Mouse (Mus musculus) heart, adult 2 months (tissue): ENCODE measurements around the gene Zfp513. TPM values are rescaled to one million over a fixed set of nuclear protein-coding genes. Genes with fewer than 3 reads are reported as not detected.

Source experiments
- DNase-seq, 2 experiments: peaks; one replicate each; pipeline ENCODE4 v3.0.0; 2021
- H3K27ac ChIP-seq: fragments of 200-600 bp; 2 replicates; pipeline ENCODE4 v1.8.1; 2022
- H3K27me3 ChIP-seq: fragments of 200-500 bp; 2 replicates; pipeline ENCODE4 v1.6.1; 2012; ENCODE audit warnings: mild to moderate bottlenecking, low read length, inconsistent platforms, mixed read lengths; ENCODE audit not compliant: control insufficient read depth, insufficient read depth
- H3K36me3 ChIP-seq: fragments of 200-500 bp; 2 replicates; pipeline ENCODE4 v1.6.1; 2012; ENCODE audit warnings: low read length, inconsistent platforms; ENCODE audit not compliant: control insufficient read depth, insufficient read depth
- H3K4me1 ChIP-seq: fragments of 200-500 bp; 2 replicates; pipeline ENCODE4 v1.6.1; 2011; ENCODE audit warnings: low read length; ENCODE audit not compliant: control insufficient read depth, insufficient read depth
- H3K4me3 ChIP-seq: fragments of 200-600 bp; 2 replicates; pipeline ENCODE4 v1.8.1; 2022
- H3K79me2 ChIP-seq: fragments of 200-500 bp; replicated peaks from 2 replicates; pipeline ENCODE4 v1.6.1; 2012; ENCODE audit warnings: mild to moderate bottlenecking, inconsistent platforms, low read length, moderate library complexity, mixed read lengths; ENCODE audit not compliant: control insufficient read depth, insufficient read depth
- H3K9ac ChIP-seq: fragments of 200-500 bp; 2 replicates; pipeline ENCODE4 v1.6.1; 2012; ENCODE audit warnings: low read depth, mild to moderate bottlenecking, control low read depth, inconsistent platforms, low read length, mixed read lengths
- CTCF ChIP-seq: fragments of 200-600 bp; IDR thresholded peaks from 2 replicates; pipeline ENCODE4 v1.8.1; 2022; ENCODE audit warnings: antibody characterized with exemption, mild to moderate bottlenecking, moderate library complexity
- EP300 ChIP-seq: fragments of 200-500 bp; IDR thresholded peaks from 2 replicates; pipeline ENCODE4 v1.6.1; 2011; ENCODE audit warnings: low read depth, low read length, control low read depth; ENCODE audit not compliant: insufficient read depth
- POLR2A ChIP-seq: fragments of 200-500 bp; IDR thresholded peaks from 2 replicates; pipeline ENCODE4 v1.6.1; 2011; ENCODE audit warnings: mild to moderate bottlenecking, low read depth, low read length, control low read depth; ENCODE audit not compliant: insufficient read depth
- WGBS: fragments of 180-500 bp; shearing (Covaris S2); methylation state at CpG from one replicate; pipeline ENCODE4 v1.1.7; 2018; 5-methylcytosine and 5-hydroxymethylcytosine counted together
- intact Hi-C: fragments of 180-260 bp; cut with DNase I; formaldehyde crosslinking; loops from one replicate; pipeline ENCODE4 v1.15.1; 2025
- long read RNA-seq: library from polyadenylated mRNA; stranded (forward); transcript quantifications from one replicate; pipeline ENCODE4 v2.0.0, GENCODE M21; 2021
- polyA plus RNA-seq: library from polyadenylated mRNA; depleted of rRNA; stranded (reverse); fragments of >200 nt; gene quantifications from 2 replicates; pipeline ENCODE4 v1.2.3, GENCODE M21; 2012; rRNA removed
- total RNA-seq, 2 experiments: library from RNA; stranded (reverse); gene quantifications; 2 replicates each; pipeline ENCODE4 v1.2.3; 2021

The Zfp513 gene
- 1 to 10 TPM; 6.6 to 8.1 TPM for total RNA-seq
- polyA plus RNA-seq: 12.7 and 14.2 TPM in 2 replicates
- long read RNA-seq, transcript Zfp513-202 (4 exons, 2,228 nt): major isoform, 8 of 9 reads
- long read RNA-seq, partial matches to known transcripts: 0 of 9 reads
- long read RNA-seq, other reads (novel, unspliced or antisense): 1 of 9 reads

GRCm38 (mm10) chr5:31201742-31202590, at the start of gene Zfp513:
TSS of gene Zfp513 (minus strand) at chr5:31202303.
- intact Hi-C loops: loop anchor here (2.0 to 10.0 kb wide), 3 partner anchors 19 to 253 kb away; partner anchors contain the start of genes Gtf3c2, Ppm1g and Zfp512
- DNase-seq: peak; percentile 94 to 97
- peak within 1 kb of the TSS; percentile 88 for H3K27ac ChIP-seq
- peak within 1 kb of the TSS; percentile 79 for H3K4me3 ChIP-seq
- peak within 1 kb of the TSS; percentile 73 for H3K9ac ChIP-seq
- no peaks in the 10 kb centered on the region for H3K36me3 ChIP-seq
- 0 out of 2 replicates have a peak, but pooled peaks have one; percentile 7 for TF ChIP-seq CTCF
- peak; percentile 95 for TF ChIP-seq EP300
- TF ChIP-seq POLR2A: peak; percentile 95
- WGBS: under 1% methylated on average over 53 of the region's 53 CpGs
- H3K27me3 ChIP-seq: no peaks in the 10 kb centered on the region
- peaks cover 1% of the 10 kb centered on the region; the same call in 1 of the 2 replicates for H3K4me1 ChIP-seq
- no peaks in the 10 kb centered on the region; the same call in 1 of the 2 replicates for H3K79me2 ChIP-seq

- Histone ChIP-seq H3K27me3 (no peaks in the 10 kb centered on the region), H3K4me3 (no peak within 1 kb of the TSS), H3K9ac (no peak within 1 kb of the TSS), H3K79me2 (no peaks in the 10 kb centered on the region), H3K4me1 (peaks cover 16% of the 10 kb centered on the region), H3K36me3 (peaks cover 18% of the 10 kb centered on the region), H3K27ac (no peak within 1 kb of the TSS)
- TF ChIP-seq EP300: no peak
- no peak for TF ChIP-seq CTCF
- TF ChIP-seq POLR2A: no peak
- intact Hi-C loops: no loop called here
- WGBS: 55% methylated on average over 47 of the region's 47 CpGs
- DNase-seq: no peak
Observed at GRCm38 (mm10) chr5:31251541-31252101, 49.5 kb upstream of the Zfp513 start, which contains the start of gene Krtcap3. TSS of gene Krtcap3 (plus strand) at chr5:31251691.

DNA sequence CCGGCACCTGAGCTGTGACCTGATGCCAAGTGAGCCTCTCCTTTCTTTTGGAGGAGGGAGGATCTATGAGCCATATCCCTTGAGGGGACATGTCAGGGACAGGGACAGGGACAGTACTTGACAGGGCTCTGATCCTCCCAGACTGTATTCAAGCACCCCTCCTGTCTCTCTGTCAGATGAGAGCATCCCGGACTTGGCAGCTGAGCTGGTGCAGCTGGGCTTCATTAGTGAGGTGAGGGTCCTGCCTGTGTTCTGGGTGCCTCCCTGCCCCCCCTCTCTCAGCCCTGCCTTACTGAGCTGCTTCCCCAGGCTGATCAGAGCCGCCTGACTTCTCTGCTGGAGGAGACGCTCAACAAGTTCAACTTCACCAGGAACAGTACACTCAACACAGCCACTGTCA, 48.6 kb upstream of the Zfp513 start:
- DNase-seq: no peak
- Histone ChIP-seq H3K4me1 (peaks cover 16% of the 10 kb centered on the region), H3K9ac (no peak overlapping the region), H3K4me3 (no peak overlapping the region), H3K36me3 (peaks cover 19% of the 10 kb centered on the region), H3K27me3 (no peaks in the 10 kb centered on the region), H3K27ac (no peak overlapping the region), H3K79me2 (no peaks in the 10 kb centered on the region; the same call in 1 of the 2 replicates)
- intact Hi-C loops: no loop called here
- TF ChIP-seq EP300 (no peak), CTCF (no peak), POLR2A (no peak)
- WGBS: 66% methylated on average over 4 of the region's 4 CpGs

DNA sequence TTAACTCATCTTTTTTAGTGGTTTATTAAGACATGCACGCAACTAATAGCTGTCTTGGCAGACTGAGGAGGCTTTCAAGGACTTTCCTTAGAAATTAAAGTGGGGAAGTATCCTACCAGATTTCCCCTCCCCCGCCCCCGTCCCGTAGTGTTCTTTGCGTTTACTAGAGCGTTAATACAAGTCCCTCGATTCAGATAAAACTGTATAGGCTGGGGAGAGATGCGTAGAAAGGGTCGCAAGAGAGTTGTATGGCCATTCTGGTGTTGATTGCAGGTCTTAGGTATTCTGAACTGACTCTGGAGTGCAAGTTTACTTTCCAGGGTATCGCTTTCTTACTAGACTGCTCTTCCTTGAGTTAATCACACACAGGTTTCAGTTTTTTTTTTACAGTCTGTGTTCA, 40.1 kb upstream of the Zfp513 start:
- Histone ChIP-seq H3K27me3 (no peaks in the 10 kb centered on the region), H3K4me1 (peaks cover 6% of the 10 kb centered on the region), H3K36me3 (peaks cover 15% of the 10 kb centered on the region), H3K9ac (peak overlapping the region; percentile 43), H3K79me2 (peaks cover 1% of the 10 kb centered on the region; the same call in 1 of the 2 replicates), H3K27ac (peak overlapping the region; percentile 98; the same call in 1 of the 2 replicates), H3K4me3 (peak overlapping the region; percentile 92)
- no peak for TF ChIP-seq CTCF
- TF ChIP-seq POLR2A: no peak
- no peak for TF ChIP-seq EP300
- 9% methylated on average over 10 of the region's 10 CpGs for WGBS
- intact Hi-C loops: loop anchor here (5.0 kb wide), 1 partner anchor 1610 kb away; the partner anchor contains the start of gene Prr14l
- DNase-seq: no peak

DNA sequence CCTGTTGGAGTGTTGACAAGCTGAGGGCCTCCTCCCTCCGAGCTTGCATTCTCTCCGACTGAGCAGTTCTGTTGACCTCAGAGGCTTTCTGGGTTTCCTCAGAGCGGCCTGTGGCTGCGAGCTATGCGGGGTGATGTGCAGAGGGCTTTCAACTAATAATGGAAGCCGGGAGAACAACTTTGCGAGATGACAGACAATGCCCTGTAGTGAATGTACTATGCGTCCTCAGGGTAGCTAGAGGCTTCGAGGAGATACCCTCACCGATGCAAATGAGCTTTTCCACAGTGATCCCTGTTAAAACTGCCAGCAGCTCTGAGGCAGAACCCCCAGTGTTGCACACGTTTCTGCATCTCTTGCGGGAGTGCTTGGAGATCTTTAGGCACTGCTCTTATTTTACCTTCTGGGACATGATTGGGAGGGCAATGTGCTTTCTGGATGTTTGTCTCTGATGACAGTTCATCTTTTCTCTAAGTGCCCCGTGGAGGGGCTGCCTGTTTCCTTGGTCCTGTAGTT, 39.5 kb upstream of the Zfp513 start:
- Histone ChIP-seq H3K4me3 (peak overlapping the region; percentile 92), H3K9ac (peak overlapping the region; percentile 78), H3K36me3 (peaks cover 10% of the 10 kb centered on the region), H3K79me2 (peaks cover 1% of the 10 kb centered on the region; the same call in 1 of the 2 replicates), H3K27ac (peak overlapping the region; percentile 98), H3K4me1 (peaks cover 6% of the 10 kb centered on the region), H3K27me3 (no peaks in the 10 kb centered on the region)
- under 1% methylated on average over 13 of the region's 13 CpGs for WGBS
- intact Hi-C loops: loop anchor here (1.0 to 5.0 kb wide), 2 partner anchors 48 to 1611 kb away; partner anchors contain the start of genes Eif2b4, Prr14l and Snx17
- DNase-seq: no peak
- TF ChIP-seq EP300 (no peak), POLR2A (peak; percentile 40; the same call in 1 of the 2 replicates), CTCF (no peak)
